Mouse (Mus musculus): Measurements from ENCODE around the gene Gas8.
"Not testable (repeated sequence)": the region's sequence is repeated elsewhere in the genome, so short reads cannot be mapped to it uniquely, and the experiment has no call there.

Gene Gas8

DNA sequence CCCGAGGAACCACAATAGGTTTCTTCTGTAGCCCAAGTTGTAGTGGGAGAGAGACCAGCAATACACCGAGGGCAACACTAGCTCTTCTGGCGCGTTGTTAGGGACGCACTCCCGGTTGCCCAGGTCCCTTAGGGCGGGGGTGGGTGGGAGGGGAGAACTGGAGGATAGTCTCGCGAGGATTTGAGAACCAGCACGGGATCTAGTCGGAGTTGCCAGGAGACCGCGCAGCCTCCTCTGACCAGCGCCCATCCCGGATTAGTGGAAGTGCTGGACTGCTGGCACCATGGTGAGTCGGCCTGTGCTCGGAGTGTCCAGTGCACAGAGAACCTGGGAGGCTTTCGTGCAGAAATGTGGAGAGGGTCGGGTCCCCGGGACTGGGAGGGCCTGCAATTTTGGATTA, at the start of gene Gas8:
TSS of gene Gas8 (plus strand) at position 168 of the 400 bp plus-strand sequence.
- in situ Hi-C loops (cut with MboI, MseI) = no loop called here

DNA sequence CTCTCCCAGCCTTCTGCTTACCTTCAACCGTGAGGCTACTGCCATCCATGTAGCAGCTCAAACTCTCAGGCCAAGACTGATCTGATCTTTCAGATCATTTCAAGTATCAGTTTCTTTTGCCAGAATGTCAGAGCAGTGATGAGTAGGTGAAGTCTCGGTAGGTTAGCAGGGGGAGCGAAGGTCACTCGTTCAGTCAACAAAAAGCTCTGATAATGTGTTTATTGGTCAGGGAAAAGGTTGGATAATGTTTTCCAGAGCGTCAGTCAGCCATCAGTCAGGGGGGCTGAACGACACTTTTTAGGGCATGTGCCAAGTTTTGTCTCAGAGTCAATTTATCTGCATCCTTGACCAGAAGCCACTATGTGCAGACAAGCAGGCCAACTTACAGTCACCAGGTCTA, 45.6 kb upstream of the Gas8 start:
- in situ Hi-C loops (cut with MboI, MseI) = not testable (repeated sequence)

DNA sequence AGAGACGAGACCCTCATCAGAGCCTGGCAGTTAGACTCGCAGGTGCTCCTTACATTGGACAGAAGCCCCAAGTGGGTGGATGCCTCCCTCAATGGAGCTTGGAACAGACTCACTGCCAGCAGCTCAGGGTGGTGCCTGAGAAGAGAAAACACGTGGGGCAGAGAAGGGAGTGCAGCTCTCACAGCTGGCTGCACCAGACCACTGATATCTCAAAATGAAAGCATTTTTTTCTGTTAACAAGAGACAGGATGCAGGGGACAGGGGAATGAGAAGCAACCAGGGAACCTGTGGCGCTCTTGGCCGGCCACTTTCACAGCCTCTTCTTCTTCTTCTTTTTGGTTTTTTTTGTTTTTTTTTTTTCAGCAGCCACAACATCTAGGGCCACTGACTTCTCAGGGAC, 44.1 kb upstream of the Gas8 start:
- in situ Hi-C loops (cut with MboI, MseI) = not testable (repeated sequence)

DNA sequence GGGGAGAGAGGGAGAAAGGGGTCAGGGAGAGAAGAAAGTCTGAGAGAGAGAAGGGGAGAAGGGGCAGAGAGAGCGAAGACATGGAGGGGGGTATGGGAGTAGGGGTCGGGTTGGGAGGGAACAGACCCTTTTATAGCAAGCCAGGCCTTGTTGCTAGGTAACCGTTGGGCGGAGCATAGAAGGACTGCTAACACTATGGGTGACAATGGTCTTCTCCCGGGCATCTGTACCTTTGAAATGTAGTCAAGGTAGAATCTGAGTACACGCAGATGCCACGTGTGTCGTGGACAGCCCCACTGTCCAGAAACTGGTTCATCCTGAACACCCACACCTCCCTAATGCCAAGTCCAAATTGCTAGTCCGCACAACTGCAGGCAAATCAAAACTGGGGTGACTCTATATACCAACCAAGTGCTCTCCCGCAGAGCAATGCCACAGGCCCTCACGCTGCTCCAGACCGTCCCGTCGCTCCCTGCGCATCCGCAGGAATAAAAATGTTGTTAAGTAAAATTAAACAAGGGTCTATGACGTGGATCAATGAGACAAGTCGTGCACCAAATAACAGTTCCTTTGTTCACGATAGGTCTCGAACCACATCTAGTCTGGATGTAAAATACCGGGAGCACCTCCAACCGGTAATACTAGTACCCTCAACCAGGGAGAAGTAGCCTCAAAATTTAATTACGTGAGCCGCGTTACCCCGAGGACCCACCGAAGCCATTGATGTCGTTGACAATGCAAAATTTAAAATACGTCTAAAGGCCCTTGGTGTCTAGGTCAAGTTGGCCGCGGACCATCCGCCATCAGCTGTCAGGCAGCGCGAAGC, 41.5 kb upstream of the Gas8 start:
- in situ Hi-C loops (cut with MboI, MseI) = no loop called here

DNA sequence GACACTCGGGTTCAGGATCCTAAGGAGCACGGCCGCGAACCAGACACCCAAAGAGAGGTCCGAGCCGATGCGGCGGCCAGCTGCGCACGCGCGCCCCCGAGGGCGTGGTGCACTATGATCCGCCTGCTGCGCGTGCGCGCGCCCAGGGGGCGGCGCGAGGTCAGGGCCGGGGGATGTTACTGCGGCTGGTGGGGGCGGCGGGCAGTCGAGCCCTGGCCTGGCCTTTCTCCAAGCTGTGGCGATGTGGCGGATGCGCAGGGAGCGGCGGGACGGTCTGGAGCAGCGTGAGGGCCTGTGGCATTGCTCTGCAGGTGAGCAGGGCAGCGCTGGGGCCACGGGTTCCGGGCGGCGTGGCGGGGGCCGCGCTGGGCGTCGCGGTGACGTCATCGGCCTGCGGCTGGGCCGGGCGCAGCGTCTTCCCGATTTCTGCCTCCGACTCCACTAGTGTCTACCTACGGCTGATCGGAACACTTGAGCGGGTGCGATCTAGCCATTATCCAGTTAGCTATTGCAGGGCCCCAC, 40.8 kb upstream of the Gas8 start, which contains the start of gene Afg3l1:
TSS of gene Afg3l1 (plus strand) at position 167 of the 522 bp plus-strand sequence.
- in situ Hi-C loops (cut with MboI, MseI) = no loop called here

DNA sequence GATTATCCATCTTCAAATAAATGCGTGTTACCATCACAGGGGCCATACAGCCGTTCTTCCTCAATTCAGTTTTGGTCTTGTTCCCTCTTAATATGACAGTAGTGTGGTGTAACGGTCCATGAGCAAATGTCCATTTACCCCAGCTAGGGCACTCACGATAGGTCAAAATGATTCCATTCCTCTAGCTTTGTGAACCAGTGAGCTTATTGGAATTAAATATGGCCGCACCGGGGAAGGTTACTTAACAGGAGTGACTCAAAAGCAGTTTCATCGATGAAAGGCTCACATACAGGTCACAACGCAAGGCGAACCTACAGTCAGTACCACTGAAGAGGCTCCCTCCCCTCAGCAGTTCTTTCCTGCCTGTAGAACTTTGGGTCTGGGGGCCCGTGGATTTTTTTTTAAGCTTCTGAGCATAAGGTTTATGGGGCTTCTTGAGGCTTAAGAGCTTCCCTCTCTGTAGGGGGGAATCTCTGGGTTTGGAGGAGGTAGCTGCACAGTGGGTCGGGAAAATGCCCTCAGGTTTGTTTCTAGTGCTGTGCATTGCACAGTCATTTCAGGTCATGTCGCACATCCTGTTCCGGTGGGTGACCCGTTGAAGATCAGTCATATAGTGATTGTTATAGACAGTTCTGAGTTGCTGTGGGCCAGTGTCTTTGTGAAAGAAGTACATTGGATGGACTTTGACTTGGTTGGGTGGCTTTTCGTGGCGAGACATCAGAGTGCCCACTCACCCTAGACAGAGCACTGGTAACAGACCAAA, 40.0 kb upstream of the Gas8 start:
- in situ Hi-C loops (cut with MboI, MseI) = no loop called here

DNA sequence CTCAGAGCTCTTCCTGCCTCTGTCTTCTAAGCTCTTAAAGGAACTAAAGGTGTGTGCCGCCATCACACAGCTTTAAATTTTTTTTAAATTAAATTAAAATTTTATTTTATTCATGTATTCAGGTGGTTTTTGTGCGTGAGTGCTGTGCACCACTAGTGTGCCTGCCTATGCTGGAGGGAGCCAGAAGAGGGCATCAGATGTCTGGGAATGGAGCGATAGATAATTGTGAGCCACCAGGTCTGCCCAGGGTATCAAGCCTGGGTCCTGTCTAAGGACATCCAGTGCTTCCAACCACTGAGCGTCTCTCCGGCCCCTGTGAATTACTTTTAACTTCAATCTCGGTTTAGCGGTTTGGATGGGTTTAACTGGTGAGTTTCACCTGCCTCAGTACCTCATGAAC, 36.0 kb upstream of the Gas8 start:
- in situ Hi-C loops (cut with MboI, MseI) = no loop called here

DNA sequence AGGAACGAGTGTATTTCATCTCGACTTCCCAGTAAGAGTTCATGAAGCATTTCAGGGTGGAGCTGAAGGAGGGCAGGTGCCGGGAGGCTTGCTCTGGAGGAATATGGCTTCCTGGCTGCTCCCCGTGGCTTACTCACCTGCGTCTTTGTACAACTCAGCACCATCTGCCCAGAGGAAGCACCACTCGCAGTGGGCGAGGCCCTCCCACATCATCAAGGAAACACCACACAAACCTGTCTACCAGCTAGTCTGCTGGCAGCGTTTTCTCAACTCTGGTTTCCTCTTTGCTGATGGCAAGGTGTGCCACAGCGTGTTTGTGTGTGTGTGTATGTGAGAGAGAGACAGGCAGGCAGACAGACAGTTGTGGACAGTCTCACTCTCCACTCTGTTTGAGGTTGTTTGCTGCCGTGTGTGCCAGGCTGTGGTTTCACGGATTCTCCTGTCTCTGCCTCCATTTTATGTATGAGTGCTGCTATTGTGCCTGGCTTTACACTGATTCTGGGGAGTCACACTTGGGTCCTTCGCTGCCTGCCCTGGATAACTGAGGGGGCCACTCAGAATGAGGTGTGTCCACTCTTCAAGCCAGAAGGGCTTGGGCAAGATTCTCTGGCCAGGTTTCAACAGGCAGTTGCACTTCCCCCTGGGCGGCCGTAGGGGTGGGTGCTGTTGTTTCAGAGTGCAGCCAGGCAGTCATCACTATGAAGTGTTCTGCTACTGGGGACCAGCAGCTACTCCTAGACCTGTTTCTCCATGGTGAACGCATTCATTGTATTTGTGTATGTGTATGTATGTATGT, 27.2 kb upstream of the Gas8 start:
- in situ Hi-C loops (cut with MboI, MseI) = no loop called here

DNA sequence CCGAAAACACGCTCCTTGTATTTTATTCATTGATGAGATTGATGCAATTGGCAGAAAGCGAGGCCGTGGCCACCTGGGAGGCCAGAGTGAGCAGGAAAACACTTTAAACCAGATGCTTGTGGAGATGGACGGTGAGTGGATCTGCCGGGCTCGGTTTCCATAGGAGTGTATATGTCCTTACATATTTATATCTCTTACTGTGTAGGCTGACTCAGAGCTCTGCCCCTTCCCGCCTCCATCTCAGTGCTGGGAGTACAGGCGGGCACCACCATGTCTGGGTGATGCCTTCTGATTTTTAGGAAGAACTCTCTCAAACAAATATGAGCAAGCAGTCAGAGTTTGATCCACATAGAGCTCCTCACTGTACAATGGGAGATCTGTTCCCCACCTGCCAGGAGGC, 25.7 kb upstream of the Gas8 start:
- in situ Hi-C loops (cut with MboI, MseI) = no loop called here

DNA sequence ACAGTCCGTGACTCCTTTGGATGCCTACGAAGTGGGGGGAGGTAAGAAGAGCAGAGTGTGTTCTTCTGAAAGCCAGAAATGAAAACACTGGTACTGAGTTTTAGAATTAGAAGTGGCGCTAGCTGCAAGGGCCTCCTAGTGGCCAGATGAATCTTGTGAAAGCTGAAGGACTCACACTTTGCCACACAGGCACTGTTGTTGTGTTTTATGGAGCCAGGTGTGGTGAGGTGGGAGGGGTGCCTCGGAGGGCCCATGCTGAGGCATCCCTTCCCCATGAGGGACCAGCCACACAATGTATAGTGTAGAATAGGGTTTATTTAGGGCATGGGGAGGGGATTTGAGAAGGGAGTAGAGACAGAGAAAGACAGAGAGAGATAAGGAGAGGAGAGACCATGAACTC, 20.9 kb upstream of the Gas8 start:
- in situ Hi-C loops (cut with MboI, MseI) = no loop called here

DNA sequence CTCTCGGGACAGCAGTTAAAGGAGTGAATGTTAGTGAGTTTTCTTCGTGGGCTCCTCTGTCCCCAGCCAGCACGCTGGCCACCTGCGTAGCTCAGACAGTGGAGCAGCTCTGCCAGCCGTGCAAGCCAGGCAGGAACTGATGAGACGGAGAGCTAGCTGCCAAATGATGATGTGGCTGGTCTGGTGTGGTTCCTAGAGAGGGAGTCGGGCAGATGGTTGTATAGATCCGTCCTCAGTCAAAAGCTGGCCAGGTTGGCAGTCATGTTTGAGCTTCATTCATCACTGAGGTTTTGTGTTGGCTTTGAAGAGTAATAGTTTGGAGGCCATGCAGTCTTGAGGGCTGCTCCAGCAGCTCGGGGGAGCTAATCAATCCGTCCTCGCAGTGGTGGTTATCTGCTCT, 19.7 kb upstream of the Gas8 start:
- in situ Hi-C loops (cut with MboI, MseI) = no loop called here

DNA sequence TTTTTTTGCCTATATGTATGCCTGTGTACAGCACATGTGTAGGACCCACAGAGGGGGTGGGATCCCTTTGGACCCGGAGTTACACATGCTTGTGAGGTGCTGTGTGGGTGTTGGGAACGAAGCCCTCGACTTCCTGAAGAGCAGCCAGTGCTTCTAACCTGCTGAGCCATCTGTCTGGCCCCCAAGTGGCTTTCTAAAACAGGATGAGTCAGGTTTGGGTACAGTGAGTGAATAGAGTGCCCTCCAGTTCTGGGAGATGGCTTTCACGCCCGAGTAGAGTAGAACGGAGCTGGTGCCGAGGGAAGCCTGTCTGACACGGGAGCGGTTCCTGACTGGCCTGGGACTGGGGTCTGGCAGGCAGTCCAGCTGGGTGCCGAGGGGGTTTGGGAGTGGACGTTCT, 19.1 kb upstream of the Gas8 start:
- in situ Hi-C loops (cut with MboI, MseI) = no loop called here

DNA sequence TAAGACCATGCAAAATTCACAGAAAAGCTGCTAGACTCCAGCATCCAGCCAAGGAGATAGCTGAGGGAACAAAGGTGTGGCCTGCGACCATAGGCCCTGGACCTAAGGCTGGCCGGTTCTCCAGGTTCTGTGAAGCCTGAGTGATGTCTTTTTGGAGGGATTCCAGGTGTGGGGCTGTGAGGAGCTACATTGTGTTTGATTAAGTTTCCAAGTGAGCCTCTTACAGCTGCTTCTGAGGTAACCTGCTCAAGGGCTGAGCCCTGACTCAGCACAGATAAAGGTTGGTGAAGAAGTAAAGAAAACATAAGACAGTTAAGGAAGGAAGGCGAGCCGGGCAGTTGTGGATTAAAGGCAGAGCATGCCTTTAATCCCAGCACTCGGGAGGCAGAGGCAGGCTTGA, 16.4 kb upstream of the Gas8 start:
- in situ Hi-C loops (cut with MboI, MseI) = no loop called here

DNA sequence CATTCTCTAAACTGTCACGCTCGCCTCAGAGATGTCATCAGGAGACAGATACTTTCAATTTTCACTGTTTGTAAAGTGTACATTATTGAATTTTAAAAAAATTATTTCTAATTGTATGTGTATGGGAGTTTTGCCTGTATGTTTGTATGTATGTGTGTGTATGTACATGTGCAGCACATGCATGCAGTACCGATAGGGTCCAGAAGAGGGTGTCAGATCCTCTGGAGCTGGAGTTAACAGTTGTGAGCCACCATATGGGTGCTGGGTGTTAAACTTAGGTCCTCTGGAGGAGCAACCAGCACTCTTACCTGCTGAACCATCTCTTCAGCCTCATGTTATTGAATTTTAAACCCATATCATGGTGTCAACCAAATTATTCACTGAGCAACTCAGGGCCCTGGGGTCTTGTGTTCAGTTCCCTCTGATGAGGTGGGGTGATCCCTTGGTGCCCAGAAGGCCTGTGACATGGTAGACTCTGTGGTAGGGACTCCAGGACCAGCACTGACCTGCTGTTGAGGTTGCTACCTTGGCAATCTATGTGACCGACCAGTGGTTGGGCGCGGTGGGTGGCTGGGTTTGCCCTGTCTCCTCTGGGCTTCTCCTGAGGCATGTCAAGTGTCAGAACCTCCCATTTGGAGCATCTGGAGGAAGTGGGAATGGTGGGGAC, 14.7 kb upstream of the Gas8 start:
- in situ Hi-C loops (cut with MboI, MseI) = no loop called here

DNA sequence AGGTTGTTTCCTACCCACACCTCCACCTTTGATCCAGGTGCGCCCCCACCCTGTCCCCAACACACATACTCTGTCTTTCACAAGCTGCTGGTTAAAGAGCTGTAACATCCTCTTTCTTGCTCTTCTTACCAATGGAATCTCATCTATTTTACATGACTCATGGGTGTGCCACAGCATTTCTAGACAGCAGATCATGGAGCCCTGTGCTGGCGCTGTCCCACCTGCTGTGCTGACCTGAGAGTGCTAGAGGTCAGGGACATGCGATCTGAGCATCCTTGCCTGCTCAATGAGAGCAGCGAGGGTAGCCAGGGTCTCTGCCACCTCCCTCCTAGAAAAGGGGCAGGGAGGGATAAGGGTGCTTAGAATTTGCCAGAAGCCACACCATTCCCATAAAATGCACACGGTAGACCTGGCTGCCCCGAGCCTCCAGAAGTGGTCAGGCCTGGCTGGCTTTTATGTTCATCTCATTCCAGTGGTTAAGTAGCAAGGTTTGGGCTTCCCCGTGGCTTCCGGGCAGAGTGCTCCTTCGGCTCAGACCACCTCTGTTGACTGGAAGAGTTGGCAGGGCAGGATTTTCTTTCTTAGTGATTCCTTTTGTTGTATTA, 13.9 kb upstream of the Gas8 start:
- in situ Hi-C loops (cut with MboI, MseI) = no loop called here

DNA sequence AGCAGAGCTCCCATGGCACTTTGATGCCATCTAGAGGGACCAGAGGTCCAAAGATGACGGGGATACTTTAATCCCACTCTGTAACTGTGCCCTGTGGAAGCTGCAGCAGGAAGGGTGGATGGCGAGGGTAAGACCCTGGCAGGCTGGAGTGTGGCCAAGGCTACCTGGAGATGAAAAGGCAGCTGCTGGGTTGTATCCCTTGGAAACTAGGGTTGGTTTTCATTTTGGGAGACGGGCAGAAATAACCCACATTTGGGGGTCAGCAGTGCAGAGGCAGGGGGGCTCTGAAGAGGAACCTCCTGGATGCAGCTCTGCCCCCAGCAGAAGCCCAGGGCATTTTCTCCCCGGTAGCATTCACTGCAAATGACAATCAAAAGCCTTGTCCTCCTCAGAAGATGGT, 13.4 kb upstream of the Gas8 start:
- in situ Hi-C loops (cut with MboI, MseI) = no loop called here

DNA sequence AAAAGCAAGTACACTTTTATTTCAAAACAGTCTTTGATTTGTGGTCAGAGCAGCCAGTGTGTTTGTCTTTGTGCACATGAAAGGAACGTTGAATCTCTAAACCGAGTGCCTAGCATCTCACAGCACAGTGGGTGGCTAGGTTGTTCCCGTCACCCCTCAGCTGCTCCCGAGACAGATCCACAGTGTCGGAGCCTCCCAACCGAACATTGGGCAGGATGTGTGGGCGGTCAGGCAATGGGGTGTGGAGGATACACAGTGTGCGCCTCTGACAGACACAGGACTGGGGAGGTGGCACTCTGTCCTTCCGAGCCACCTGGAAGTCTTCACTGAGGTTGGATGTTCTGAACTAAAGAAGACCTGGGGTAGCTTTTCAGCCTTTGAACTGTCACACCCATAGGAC, 12.9 kb upstream of the Gas8 start:
- in situ Hi-C loops (cut with MboI, MseI) = no loop called here

DNA sequence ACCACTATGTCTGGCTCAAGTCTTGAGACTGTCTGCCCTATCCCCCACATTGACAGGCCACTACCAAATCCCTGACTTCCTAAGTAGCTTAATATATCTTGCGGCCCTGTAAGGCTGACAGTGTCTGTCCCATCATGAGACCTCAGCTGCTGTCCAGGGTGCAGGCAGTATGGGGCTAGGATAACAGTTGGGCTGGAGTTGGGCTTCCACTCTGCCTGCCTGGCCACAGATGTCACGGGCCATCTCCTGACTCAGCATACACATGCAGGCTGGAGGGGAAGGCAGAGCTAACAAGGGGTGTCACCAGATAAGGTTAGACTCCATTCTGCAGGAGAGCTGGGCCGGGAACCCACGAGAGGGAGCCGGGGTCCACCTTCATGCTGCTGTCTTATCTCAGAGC, 11.5 kb upstream of the Gas8 start:
- in situ Hi-C loops (cut with MboI, MseI) = no loop called here

DNA sequence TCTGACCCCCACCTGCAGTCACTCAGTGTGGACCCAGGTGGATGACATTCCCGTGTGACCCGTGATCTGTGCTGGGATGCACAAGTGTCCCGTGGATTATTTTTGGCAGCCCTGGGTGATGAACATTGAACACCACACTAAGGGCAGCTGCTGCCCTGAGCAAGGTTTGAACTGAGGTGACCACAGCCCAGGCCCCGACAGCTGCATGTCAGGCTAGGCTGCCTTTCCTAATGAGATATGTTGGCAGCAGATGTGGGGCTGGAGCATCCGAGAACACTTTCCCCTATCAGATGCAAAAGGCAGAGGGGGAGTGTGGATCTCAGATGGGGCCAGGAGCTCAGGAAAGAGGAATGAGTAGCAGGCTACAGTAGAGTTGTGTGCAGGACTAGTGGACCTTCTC, 7.8 kb upstream of the Gas8 start:
- in situ Hi-C loops (cut with MboI, MseI) = no loop called here

DNA sequence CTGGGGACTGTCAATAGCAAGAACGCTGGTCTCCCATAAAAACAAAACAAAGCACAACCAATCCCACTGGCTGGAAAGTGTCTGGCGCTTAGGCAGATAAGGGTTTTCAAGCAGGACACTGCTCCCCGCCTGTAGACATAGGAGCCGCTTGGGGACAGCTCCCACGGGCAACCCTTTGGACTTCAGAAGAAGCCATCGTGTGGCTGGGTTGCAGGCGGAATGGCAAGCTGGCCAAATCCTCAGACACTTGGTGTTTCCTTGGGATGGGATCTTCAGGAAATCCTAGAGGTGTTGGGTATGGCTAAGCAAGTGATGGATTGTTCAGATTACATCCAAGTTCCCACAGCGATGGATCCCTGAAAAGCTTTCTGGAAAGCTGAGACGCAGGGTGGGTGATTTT, 4.5 kb upstream of the Gas8 start:
- in situ Hi-C loops (cut with MboI, MseI) = no loop called here

Data from T-helper 1 cell (primary cell).